Mouse (Mus musculus): ENCODE results near the gene Gm15737. TPM values are rescaled to one million over a fixed set of nuclear protein-coding genes. Genes with fewer than 3 reads are reported as not detected.

Gene Gm15737
- total RNA-seq, 2 experiments from 2014 or later, result not detected

Other genes starting within 250 kb of the Gm15737 start
- 100 to 1,000 TPM; 164 to 189 TPM for gene Prickle2, start 163.2 kb upstream of the Gm15737 start, total RNA-seq (2021)
- not detected for gene A730049H05Rik, start 52.9 kb upstream of the Gm15737 start, total RNA-seq (2021)
- gene Adamts9, start 74.1 kb downstream of the Gm15737 start, total RNA-seq (2021), result 1 to 10 TPM; 2.0 to 3.5 TPM

All from left cerebral cortex, postnatal 36 days (tissue).